Mouse (Mus musculus): ENCODE data around the gene Rdm1. TPM values are rescaled to one million over a fixed set of nuclear protein-coding genes. Genes with fewer than 3 reads are reported as not detected.

Gene Rdm1
- not detected for polyA plus RNA-seq (2014; fragmentation: Illumina TruSeq; extraction: RNeasy Lipid Tissue Mini Kit (QIAGEN cat#74804); ENCODE audit: low read depth, low replicate concordance)

DNA sequence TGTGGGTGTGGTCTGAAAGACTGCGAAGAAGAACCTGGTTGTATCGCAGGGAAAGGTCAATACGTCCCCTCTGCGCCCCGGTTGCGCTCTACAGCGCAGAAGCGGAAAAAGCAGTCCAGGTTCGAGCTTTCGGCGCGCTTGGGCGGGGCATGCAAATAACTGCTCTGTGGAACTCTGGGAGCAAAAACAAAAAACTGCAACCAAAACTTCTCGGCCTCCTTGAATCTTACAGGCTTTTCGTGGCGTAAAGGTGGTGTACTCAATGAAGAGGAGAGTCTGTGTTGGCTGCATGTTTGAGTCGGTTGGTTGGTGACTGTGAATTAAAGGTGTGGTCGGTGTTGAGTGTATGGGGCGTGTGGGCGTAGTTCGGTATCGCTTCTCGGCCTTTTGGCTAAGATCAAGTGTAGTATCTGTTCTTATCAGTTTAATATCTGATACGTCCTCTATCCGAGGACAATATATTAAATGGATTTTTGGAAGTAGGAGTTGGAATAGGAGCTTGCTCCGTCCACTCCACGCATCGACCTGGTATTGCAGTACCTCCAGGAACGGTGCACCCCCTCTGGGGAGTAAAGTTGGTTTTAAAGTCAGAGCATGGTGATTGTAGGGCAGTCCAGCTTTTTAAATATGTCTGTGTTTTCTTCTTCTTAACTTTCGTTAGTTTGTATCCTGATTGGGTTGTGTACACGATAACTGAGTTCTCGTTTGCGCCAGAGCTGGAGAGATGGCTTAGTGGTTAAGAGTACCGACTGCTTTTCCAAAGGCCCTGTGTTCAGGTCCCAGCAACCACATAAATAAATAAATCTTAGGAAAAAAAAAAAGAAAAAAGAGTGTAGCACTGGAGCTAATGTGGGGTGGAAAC lies at the start of gene Rdm1:
TSS of gene Rdm1 (plus strand) at position 201 of the 862 bp plus-strand sequence.

DNA sequence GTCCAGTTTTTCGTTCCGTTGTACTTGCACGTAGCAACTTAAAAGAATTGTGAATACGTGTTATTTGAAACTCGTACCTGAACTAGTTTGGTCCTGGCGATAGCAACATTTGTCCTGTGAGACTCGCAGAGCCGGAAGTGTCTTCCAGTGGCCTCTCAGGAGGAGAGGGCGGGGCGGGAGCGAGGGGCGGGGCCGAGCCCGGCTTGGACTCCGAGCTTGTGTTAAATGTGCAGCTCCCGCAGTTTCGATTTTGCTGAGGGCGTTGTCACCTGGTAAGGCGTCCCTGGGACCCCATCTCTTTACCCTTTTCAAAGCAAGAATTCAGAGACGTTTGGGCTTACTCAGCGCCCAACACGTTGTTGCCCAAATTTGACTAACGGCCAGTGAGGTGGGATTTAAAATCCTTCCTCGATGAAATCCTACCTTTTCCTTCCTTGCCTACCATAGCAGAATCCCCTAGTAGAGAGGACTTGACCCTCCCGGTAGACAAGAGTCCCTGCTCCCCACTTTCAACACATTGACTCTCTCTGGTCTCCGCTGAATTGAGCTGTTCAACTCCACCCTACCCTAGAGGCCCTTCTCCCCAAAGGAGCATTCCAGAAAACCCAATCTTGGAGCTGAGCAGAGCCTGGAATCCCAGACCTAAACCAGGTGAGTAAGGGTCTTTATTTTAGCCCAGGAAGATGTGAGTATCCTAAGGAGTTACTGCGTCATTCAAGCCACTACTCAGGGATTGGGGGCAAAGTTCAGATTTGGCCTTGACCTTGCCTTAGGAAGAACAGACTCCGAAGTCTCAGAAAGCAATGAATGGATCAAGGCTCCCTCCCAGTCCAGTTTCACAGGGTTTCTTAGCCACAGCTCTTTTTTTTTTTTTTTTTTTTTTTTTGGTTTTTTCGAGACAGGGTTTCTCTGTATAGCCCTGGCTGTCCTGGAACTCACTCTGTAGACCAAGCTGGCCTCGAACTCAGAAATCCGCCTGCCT lies 44.6 kb upstream of the Rdm1 start, which contains the start of gene Tmem106a:
TSS of gene Tmem106a (plus strand) at position 189 of the 982 bp plus-strand sequence.

DNA sequence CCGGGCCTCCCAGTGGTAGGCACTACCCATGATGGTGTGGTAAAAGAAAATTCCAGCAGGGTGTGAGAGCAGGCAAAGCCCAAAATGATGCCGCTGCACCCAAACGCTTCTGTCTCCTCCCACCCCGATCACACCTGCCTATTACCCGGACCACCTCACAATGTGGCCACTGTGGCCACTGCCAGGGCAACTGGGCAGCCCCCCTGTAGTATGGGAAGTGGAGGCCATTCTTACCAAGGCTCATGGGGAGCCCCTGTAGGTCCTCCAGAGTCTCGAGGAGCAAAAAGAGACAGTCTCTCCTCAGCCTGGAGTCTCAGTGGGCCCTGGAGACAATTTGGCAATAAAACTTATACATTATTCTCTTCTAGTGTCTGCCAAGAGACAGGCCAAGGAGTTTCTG lies 27.8 kb upstream of the Rdm1 start, which contains the start of gene Gm11634:
TSS of gene Gm11634 (minus strand) at position 101 of the 400 bp plus-strand sequence.

DNA sequence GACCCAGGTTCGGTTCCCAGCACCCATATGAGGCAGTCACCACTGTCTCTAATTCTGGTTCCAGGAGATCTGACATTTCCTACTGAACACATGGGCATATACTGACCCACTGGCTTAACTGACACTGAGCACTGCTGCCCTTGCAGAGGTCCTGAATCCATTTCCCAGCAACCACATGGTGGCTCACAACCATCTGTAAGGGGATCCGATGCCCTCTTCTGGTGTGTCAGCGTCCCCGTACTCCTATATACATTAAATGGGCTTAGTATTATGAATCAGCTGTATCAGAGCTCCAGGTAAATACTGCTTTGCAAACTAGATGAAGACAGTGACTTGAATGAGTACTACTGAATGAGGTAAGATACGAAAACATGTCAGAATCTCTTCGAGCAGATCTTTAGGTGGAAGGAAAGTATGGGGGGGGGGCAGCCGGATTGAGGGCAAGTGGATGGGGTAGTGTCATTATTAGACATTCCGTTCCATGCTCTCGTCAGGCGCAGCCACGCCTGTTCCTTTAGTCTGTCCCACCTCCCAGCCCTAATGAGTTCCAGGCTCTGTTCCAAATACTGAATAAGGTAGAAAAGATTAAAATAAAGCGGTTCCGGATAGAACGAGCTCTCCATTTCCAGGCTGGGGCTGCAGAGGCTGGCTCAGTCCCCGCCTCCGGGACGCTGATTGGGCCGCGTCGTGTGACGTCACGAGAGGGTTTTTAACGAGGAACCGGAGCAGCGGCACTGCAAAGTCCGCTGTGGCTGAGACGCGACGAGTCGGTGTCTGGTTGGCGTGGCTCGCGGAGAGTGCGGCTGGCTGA lies 38.0 kb downstream of the Rdm1 start, which contains the start of gene Arl4d:
TSS of gene Arl4d (plus strand) at position 717 of the 811 bp plus-strand sequence.

Other genes starting within 250 kb of the Rdm1 start
- gene Aarsd1, start 209.6 kb upstream of the Rdm1 start, polyA plus RNA-seq (2014; fragmentation: Illumina TruSeq; extraction: RNeasy Lipid Tissue Mini Kit (QIAGEN cat#74804); ENCODE audit: low read depth, low replicate concordance): 10.7 TPM
- gene Gm27029, start 202.4 kb upstream of the Rdm1 start, polyA plus RNA-seq (2014; fragmentation: Illumina TruSeq; extraction: RNeasy Lipid Tissue Mini Kit (QIAGEN cat#74804); ENCODE audit: low read depth, low replicate concordance): 0.81 TPM
- 3.9 TPM for gene Rundc1, start 202.1 kb upstream of the Rdm1 start, polyA plus RNA-seq (2014; fragmentation: Illumina TruSeq; extraction: RNeasy Lipid Tissue Mini Kit (QIAGEN cat#74804); ENCODE audit: low read depth, low replicate concordance)
- 2.0 TPM for gene Ptges3l, start 201.9 kb upstream of the Rdm1 start, polyA plus RNA-seq (2014; fragmentation: Illumina TruSeq; extraction: RNeasy Lipid Tissue Mini Kit (QIAGEN cat#74804); ENCODE audit: low read depth, low replicate concordance)
- gene Rpl27, start 184.9 kb upstream of the Rdm1 start, polyA plus RNA-seq (2014; fragmentation: Illumina TruSeq; extraction: RNeasy Lipid Tissue Mini Kit (QIAGEN cat#74804); ENCODE audit: low read depth, low replicate concordance): 36.8 TPM
- gene Ifi35, start 178.8 kb upstream of the Rdm1 start, polyA plus RNA-seq (2014; fragmentation: Illumina TruSeq; extraction: RNeasy Lipid Tissue Mini Kit (QIAGEN cat#74804); ENCODE audit: low read depth, low replicate concordance): 0.93 TPM
- gene Rnd2, start 162.2 kb upstream of the Rdm1 start, polyA plus RNA-seq (2014; fragmentation: Illumina TruSeq; extraction: RNeasy Lipid Tissue Mini Kit (QIAGEN cat#74804); ENCODE audit: low read depth, low replicate concordance): 4.5 TPM
- gene Vat1, start 161.0 kb upstream of the Rdm1 start, polyA plus RNA-seq (2014; fragmentation: Illumina TruSeq; extraction: RNeasy Lipid Tissue Mini Kit (QIAGEN cat#74804); ENCODE audit: low read depth, low replicate concordance): 1.5 TPM
- 0.32 TPM for gene Brca1, start 75.2 kb upstream of the Rdm1 start, polyA plus RNA-seq (2014; fragmentation: Illumina TruSeq; extraction: RNeasy Lipid Tissue Mini Kit (QIAGEN cat#74804); ENCODE audit: low read depth, low replicate concordance)
- gene Nbr1, start 75.0 kb upstream of the Rdm1 start, polyA plus RNA-seq (2014; fragmentation: Illumina TruSeq; extraction: RNeasy Lipid Tissue Mini Kit (QIAGEN cat#74804); ENCODE audit: low read depth, low replicate concordance): 182 TPM
- gene Tmem106a, start 45.0 kb upstream of the Rdm1 start, polyA plus RNA-seq (2014; fragmentation: Illumina TruSeq; extraction: RNeasy Lipid Tissue Mini Kit (QIAGEN cat#74804); ENCODE audit: low read depth, low replicate concordance): 36.1 TPM
- not detected for gene Gm11634, start 27.9 kb upstream of the Rdm1 start, polyA plus RNA-seq (2014; fragmentation: Illumina TruSeq; extraction: RNeasy Lipid Tissue Mini Kit (QIAGEN cat#74804); ENCODE audit: low read depth, low replicate concordance)
- gene Arl4d, start 38.3 kb downstream of the Rdm1 start, polyA plus RNA-seq (2014; fragmentation: Illumina TruSeq; extraction: RNeasy Lipid Tissue Mini Kit (QIAGEN cat#74804); ENCODE audit: low read depth, low replicate concordance): 7.3 TPM
- gene Dhx8, start 105.7 kb downstream of the Rdm1 start, polyA plus RNA-seq (2014; fragmentation: Illumina TruSeq; extraction: RNeasy Lipid Tissue Mini Kit (QIAGEN cat#74804); ENCODE audit: low read depth, low replicate concordance): 12.8 TPM
- not detected for gene Etv4, start 158.2 kb downstream of the Rdm1 start, polyA plus RNA-seq (2014; fragmentation: Illumina TruSeq; extraction: RNeasy Lipid Tissue Mini Kit (QIAGEN cat#74804); ENCODE audit: low read depth, low replicate concordance)